Mouse (Mus musculus) hindbrain, embryonic 10.5 days (tissue): ENCODE results near the gene Traf3. TPM values are rescaled to one million over a fixed set of nuclear protein-coding genes. Genes with fewer than 3 reads are reported as not detected.

ENCODE experiments used
- DNase-seq: peaks from one replicate; pipeline ENCODE4 v3.0.0-alpha.2; 2017; ENCODE audit warnings: low spot score
- H3K27ac ChIP-seq: fragments of 300-500 bp; sonication (generic); 2 replicates; pipeline ENCODE4 v1.5.1; 2016; ENCODE audit warnings: mild to moderate bottlenecking, moderate library complexity
- H3K27me3 ChIP-seq: fragments of 300-500 bp; sonication (generic); 2 replicates; pipeline ENCODE4 v1.6.1; 2016; ENCODE audit warnings: mild to moderate bottlenecking; ENCODE audit not compliant: poor library complexity, insufficient read depth, severe bottlenecking
- H3K36me3 ChIP-seq: fragments of 300-500 bp; sonication (generic); 2 replicates; pipeline ENCODE4 v1.6.1; 2016; ENCODE audit warnings: mild to moderate bottlenecking, moderate library complexity
- H3K4me1 ChIP-seq: fragments of 300-500 bp; sonication (generic); replicated peaks from 2 replicates; pipeline ENCODE4 v1.6.1; 2016; ENCODE audit warnings: mild to moderate bottlenecking
- H3K4me3 ChIP-seq: fragments of 300-500 bp; sonication (generic); 2 replicates; pipeline ENCODE4 v1.5.1; 2016; ENCODE audit warnings: mild to moderate bottlenecking, moderate library complexity
- H3K9me3 ChIP-seq: fragments of 300-500 bp; sonication (generic); 2 replicates; pipeline ENCODE4 v1.6.1; 2016; ENCODE audit warnings: mild to moderate bottlenecking, moderate library complexity
- WGBS: fragments of 180-500 bp; shearing (Covaris S2); methylation state at CpG from one replicate; pipeline ENCODE4 v1.1.7; 2016; 5-methylcytosine and 5-hydroxymethylcytosine counted together
- polyA plus RNA-seq: library from polyadenylated mRNA; unstranded; fragments of >200 nt; fragmentation: Nextera tagmentation; extraction: Ambion mirVana; gene quantifications from 2 replicates; pipeline ENCODE4 v1.2.1, GENCODE M21; 2016

Gene Traf3
- polyA plus RNA-seq, 1 experiment from 2014 or later = 13.9 TPM

DNA sequence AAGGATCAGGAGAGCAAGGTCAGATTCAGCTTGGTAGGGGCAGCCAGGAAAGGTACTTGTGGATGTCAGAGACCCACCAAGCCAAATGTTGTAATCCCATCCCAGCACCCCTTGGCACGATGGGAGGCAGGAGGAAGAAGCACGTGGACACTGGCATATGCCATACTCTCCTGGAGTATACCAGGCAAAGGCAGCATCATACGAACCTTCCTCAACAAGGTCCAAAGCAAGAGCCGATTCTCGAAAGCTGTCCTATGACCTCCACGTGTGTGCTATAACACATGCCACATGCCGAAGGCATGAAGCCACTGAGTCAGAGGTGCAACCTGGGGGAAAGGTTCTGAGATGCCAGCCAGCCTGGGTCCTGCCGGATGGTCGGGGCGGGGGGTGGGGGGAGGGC lies 5.3 kb upstream of the Traf3 start:
- Histone ChIP-seq H3K4me3 (no peak overlapping the region), H3K36me3 (no peaks in the 10 kb centered on the region), H3K9me3 (no peaks in the 10 kb centered on the region), H3K27me3 (no peaks in the 10 kb centered on the region), H3K27ac (no peak overlapping the region), H3K4me1 (peaks cover 54% of the 10 kb centered on the region)
- DNase-seq = no peak
- WGBS = 92% methylated on average over 10 of the region's 10 CpGs

DNA sequence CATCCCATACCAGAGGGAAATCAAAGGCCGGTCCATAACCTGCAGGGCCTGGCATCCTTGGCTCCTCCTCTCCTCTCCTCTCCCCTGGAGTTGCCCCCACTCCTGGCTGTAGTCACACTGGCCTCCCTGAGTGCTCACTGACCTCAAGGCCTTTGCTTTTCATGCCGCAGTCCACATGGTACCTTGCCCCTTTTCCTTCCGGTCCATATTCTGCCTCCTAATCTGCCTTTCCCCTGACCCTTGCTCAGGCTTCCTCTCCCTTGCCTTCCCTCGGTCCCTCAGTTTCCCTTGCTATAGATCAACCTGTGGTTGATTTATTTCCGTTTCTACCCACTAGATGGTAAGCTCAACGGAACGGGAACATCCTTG lies 4.2 kb upstream of the Traf3 start:
- H3K4me1 ChIP-seq = peaks cover 55% of the 10 kb centered on the region
- WGBS = 37% methylated on average over 7 of the region's 7 CpGs
- peak overlapping the region; percentile 38 for H3K4me3 ChIP-seq

DNA sequence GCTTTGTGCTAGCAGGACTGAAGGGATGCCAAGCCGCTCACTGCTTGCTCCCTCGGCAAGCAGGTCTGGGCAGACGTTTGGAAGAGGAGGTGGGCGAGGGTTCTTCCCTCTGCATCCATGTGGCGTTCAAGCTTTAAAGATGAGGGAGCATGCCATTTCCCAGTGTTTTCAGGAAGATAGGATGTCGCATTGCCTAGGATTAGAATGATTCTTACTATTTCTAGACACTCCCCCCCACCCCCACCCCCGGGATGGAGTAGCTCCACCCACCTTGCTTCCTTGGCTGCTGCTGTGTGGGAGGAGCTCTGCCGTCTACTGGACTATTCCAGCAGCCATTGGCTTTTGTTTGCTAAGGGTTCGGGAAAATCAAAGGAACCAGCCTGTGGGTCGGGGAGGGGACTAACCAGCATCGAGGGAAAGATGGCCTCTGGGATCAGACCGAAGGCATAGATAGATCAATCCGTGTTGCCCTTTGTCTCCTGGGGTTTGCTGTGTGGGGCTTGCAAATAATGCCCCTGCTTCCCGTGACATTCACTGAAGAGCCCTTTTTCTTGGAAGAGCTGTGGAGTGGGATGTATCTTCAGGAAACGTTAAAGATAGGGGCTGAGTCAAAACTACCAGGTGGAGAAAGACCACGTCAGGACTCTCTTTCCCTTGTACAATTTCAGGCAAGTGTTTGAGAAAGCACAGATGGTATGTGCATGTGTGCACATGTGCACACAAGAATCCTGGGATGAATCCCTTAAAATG lies 3.7 kb upstream of the Traf3 start:
- WGBS = 11% methylated on average over 16 of the region's 16 CpGs
- peaks cover 61% of the 10 kb centered on the region for H3K4me1 ChIP-seq

More for the DNA sequence above, 4.2 kb upstream of the Traf3 start:
- DNase-seq = no peak
- no peaks in the 10 kb centered on the region for H3K36me3 ChIP-seq
- no peaks in the 10 kb centered on the region for H3K9me3 ChIP-seq
- peak overlapping the region; percentile 88 for H3K27ac ChIP-seq
- no peaks in the 10 kb centered on the region for H3K27me3 ChIP-seq

DNA sequence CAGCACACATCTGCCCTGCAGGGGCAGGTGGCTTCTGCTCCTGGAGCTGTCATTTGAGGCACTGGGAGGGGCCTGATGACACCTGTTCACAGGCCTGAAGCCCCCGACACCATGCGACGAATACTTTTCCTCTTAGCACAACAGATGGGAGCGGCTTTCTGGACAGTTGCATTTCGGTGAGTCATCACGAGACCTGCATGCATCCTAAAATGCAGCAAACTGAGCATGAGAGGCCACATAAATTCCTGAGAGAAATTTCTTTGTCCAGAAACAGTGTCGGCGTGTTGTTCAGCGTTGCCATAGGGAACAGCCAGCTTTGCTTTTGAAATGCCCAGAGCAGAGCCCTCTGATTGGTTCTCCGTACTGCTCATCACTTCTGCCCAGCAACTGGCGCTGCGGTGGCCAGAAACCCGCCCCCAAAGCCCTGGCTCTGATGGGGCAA lies 1.8 kb upstream of the Traf3 start:
- Histone ChIP-seq H3K36me3 (no peaks in the 10 kb centered on the region), H3K9me3 (no peaks in the 10 kb centered on the region), H3K27me3 (no peaks in the 10 kb centered on the region), H3K4me1 (peaks cover 72% of the 10 kb centered on the region), H3K4me3 (peak overlapping the region; percentile 48), H3K27ac (peak overlapping the region; percentile 92)
- DNase-seq = peak; percentile 91
- 2% methylated on average over 13 of the region's 13 CpGs for WGBS

More for the DNA sequence above, 3.7 kb upstream of the Traf3 start:
- peak overlapping the region; percentile 88 for H3K27ac ChIP-seq
- peak; percentile 67 for DNase-seq
- no peaks in the 10 kb centered on the region for H3K36me3 ChIP-seq
- H3K9me3 ChIP-seq = no peaks in the 10 kb centered on the region
- no peaks in the 10 kb centered on the region for H3K27me3 ChIP-seq
- H3K4me3 ChIP-seq = peak overlapping the region; percentile 38

- peak; percentile 63 for DNase-seq
- H3K4me1 ChIP-seq = peaks cover 67% of the 10 kb centered on the region
- peak overlapping the region; percentile 92 for H3K27ac ChIP-seq
- H3K27me3 ChIP-seq = no peaks in the 10 kb centered on the region
- peak overlapping the region; percentile 89 for H3K4me3 ChIP-seq
- H3K9me3 ChIP-seq = no peaks in the 10 kb centered on the region
- 66% methylated on average over 10 of the region's 10 CpGs for WGBS
- no peaks in the 10 kb centered on the region for H3K36me3 ChIP-seq
Observed at GRCm38 (mm10) chr12:111165146-111165812, 891 bp upstream of the Traf3 start.

GRCm38 (mm10) chr12:111166681-111167289 lies 615 bp downstream of the Traf3 start:
- DNase-seq = peak; percentile 46
- no peaks in the 10 kb centered on the region for H3K27me3 ChIP-seq
- under 1% methylated on average over 48 of the region's 48 CpGs for WGBS
- H3K36me3 ChIP-seq = peaks cover 7% of the 10 kb centered on the region
- H3K27ac ChIP-seq = peak overlapping the region; percentile 92
- no peaks in the 10 kb centered on the region for H3K9me3 ChIP-seq
- H3K4me1 ChIP-seq = peaks cover 62% of the 10 kb centered on the region
- H3K4me3 ChIP-seq = peak overlapping the region; percentile 89

GRCm38 (mm10) chr12:111168891-111169290 lies 2.7 kb downstream of the Traf3 start:
- H3K9me3 ChIP-seq = no peaks in the 10 kb centered on the region
- peaks cover 24% of the 10 kb centered on the region for H3K36me3 ChIP-seq
- 92% methylated on average over 4 of the region's 4 CpGs for WGBS
- no peak overlapping the region for H3K27ac ChIP-seq
- DNase-seq = no peak
- no peaks in the 10 kb centered on the region for H3K27me3 ChIP-seq
- H3K4me3 ChIP-seq = no peak overlapping the region
- peaks cover 41% of the 10 kb centered on the region for H3K4me1 ChIP-seq

DNA sequence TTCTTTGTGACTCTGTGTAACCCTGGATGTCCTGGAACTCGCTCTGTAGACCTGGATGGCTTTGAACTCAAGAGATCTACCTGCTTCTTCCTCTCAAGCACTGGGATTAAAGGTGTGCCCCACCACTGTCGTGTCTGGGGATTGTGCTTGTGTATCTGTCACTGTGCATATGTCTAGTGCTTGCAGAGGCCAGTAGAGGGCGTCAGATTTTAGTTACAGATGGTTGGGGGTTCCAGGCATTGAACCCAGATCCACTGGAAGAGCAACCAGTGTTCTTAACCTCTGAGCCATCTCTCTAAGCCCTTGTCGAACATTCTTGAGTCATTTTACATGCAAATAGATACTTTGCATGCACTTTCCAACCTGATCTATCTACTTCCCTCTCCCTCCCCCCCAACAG lies 12.6 kb downstream of the Traf3 start:
- Histone ChIP-seq H3K27ac (no peak overlapping the region), H3K4me1 (no peaks in the 10 kb centered on the region), H3K4me3 (no peak overlapping the region), H3K27me3 (no peaks in the 10 kb centered on the region), H3K9me3 (no peaks in the 10 kb centered on the region), H3K36me3 (peaks cover 30% of the 10 kb centered on the region)
- 79% methylated on average over 4 of the region's 4 CpGs for WGBS
- DNase-seq = no peak

DNA sequence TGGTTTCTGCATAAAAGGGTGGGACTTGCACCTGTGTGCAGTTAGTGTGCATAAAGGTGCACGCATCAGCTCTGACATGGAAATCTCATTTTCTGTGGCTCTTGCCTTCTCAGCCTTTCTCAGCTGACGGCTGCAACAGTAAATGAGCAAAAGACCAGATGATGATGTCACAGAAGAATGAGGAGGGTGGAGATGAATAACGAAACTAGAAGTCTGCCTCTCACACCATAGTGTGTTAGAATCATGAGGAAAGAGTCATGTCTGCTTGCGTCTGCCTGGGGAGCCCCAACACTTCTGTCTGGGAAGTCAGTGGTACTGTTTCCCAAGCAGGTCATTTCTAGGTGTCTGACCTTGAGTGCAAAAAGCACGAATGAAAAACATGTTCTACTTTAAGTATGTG lies 15.7 kb downstream of the Traf3 start:
- Histone ChIP-seq H3K9me3 (no peaks in the 10 kb centered on the region), H3K27me3 (no peaks in the 10 kb centered on the region), H3K4me3 (no peak overlapping the region), H3K36me3 (peaks cover 17% of the 10 kb centered on the region; the same call in 1 of the 2 replicates), H3K4me1 (no peaks in the 10 kb centered on the region), H3K27ac (no peak overlapping the region)
- DNase-seq = no peak
- 89% methylated on average over 5 of the region's 5 CpGs for WGBS

GRCm38 (mm10) chr12:111182378-111182777 lies 16.2 kb downstream of the Traf3 start:
- no peak for DNase-seq
- Histone ChIP-seq H3K27ac (no peak overlapping the region), H3K36me3 (peaks cover 17% of the 10 kb centered on the region; the same call in 1 of the 2 replicates), H3K9me3 (no peaks in the 10 kb centered on the region), H3K4me1 (no peaks in the 10 kb centered on the region), H3K4me3 (no peak overlapping the region), H3K27me3 (no peaks in the 10 kb centered on the region)
- 95% methylated on average over 6 of the region's 6 CpGs for WGBS

GRCm38 (mm10) chr12:111184476-111184875 lies 18.3 kb downstream of the Traf3 start, which contains the start of gene 4930595D18Rik:
Gene 4930595D18Rik (minus strand): TSS chr12:111184491.
- Histone ChIP-seq H3K4me1 (no peaks in the 10 kb centered on the region), H3K27me3 (no peaks in the 10 kb centered on the region), H3K36me3 (peaks cover 13% of the 10 kb centered on the region; the same call in 1 of the 2 replicates), H3K9me3 (no peaks in the 10 kb centered on the region), H3K27ac (no peak within 1 kb of the TSS), H3K4me3 (no peak within 1 kb of the TSS)
- 75% methylated on average over 5 of the region's 5 CpGs for WGBS
- no peak for DNase-seq

DNA sequence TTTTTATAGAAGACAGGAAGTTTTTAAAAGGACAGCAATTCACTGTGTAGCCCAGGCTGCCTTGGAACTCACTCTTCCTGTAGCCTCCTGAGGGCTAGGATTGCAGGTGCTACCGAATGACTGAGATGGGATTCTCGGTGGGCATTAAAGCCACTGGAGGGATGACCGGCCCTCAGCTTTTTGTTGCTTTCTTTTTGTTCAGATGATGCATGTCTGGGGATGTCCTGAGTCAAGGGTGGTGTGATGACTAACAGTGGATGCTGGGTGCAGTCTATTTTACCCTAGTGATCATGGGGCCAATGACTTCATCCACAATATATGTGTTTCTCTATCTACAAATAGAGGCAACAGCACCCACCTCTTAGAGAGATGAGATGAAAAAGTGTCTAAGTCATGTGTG lies 20.8 kb downstream of the Traf3 start:
- peaks cover 12% of the 10 kb centered on the region for H3K4me1 ChIP-seq
- no peak overlapping the region for H3K4me3 ChIP-seq
- 93% methylated on average over 3 of the region's 3 CpGs for WGBS
- H3K27ac ChIP-seq = no peak overlapping the region
- no peaks in the 10 kb centered on the region for H3K9me3 ChIP-seq
- DNase-seq = no peak
- H3K27me3 ChIP-seq = no peaks in the 10 kb centered on the region
- H3K36me3 ChIP-seq = peaks cover 13% of the 10 kb centered on the region

DNA sequence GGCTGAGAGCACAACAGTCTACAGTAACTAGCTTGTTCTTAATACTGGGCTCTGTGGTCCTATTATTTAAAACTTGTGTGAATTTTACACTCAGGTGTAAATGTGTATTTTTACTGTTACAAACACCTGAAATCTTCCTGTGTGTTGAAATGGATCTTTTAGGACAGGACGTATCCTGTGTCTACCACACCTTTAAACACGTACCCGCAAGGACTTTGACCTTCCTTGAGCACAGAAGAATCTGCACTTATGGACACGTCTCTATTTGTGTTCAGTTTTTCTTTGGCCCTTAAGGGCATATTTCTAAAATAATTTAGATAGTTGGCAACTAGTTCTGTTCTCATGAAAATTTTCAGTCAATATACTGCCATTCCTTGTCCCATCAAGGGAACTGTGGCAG lies 22.1 kb downstream of the Traf3 start:
- Histone ChIP-seq H3K9me3 (no peaks in the 10 kb centered on the region), H3K4me1 (peaks cover 18% of the 10 kb centered on the region), H3K4me3 (no peak overlapping the region), H3K27ac (no peak overlapping the region), H3K36me3 (peaks cover 13% of the 10 kb centered on the region), H3K27me3 (no peaks in the 10 kb centered on the region)
- 93% methylated on average over 4 of the region's 4 CpGs for WGBS
- DNase-seq = no peak
